Mouse (Mus musculus): ENCODE results near the gene Epb41l4b.

DNA sequence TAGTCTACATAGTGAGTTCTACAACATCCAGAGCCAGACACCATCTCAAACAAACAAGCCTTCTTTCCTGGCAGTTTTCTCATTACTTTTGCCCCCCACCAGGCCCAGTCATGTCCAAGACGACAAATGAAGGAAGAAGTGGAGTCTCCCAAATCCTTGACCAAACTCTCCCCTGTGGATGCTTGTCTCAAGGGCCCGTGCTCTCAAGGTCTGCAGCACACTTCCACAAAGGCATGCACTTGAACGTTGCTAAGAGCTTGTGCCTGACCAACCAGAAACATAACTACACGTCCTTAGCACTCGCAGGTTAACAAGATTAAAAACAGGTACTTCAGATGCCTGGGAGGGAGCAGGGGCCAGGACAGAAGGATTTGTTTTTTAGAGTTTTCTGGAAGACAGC, 75.4 kb downstream of the Epb41l4b start:
- TF ChIP-seq CTCF (IDR thresholded peaks at IDR 0.05; ENCODE audit: borderline replicate concordance, insufficient read depth, low read depth, low read length) (no peak), POLR2A (IDR thresholded peaks at IDR 0.05; ENCODE audit: borderline replicate concordance, insufficient read depth, low read length) (no peak)

All from cerebellum, adult 2 months (tissue).